Mouse (Mus musculus) testis, adult 2 months (tissue): ENCODE data around the gene Kif1a.

Source experiments
- CTCF ChIP-seq: fragments of 200-500 bp; IDR thresholded peaks from 2 replicates; pipeline ENCODE4 v1.5.1; 2012; ENCODE audit warnings: low read depth, mild to moderate bottlenecking, inconsistent platforms, low read length, moderate library complexity; ENCODE audit not compliant: control insufficient read depth, insufficient read depth, insufficient replicate concordance
- POLR2A ChIP-seq: fragments of 200-500 bp; IDR thresholded peaks from 2 replicates; pipeline ENCODE4 v1.6.1; 2012; ENCODE audit warnings: low read depth, mild to moderate bottlenecking, inconsistent platforms, low read length, moderate library complexity; ENCODE audit not compliant: control insufficient read depth

DNA sequence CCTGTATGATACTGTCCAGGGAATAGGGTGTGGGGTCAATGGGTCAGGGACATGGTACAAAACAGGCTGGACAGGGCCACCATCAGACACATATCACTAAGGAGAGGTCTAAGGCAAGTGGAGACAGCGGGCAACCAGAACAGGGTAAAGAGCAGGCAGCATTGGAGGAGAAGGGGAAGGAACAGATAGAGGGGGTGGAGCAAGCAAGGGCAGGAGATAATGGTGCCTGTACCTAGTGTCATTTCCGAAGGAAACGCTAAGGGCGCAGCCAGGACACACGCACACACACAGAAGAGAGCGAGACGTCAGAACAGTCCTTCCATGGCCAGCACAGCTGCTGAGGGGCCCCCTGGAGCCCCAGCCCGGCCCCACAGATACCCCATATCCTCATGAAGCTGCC lies 75.2 kb downstream of the Kif1a start:
- no peak for TF ChIP-seq CTCF
- TF ChIP-seq POLR2A: no peak
